Mouse (Mus musculus) gastrocnemius, adult 18-20 months (tissue): Measurements from ENCODE around the gene Igsf21. TPM values are rescaled to one million over a fixed set of nuclear protein-coding genes. Genes with fewer than 3 reads are reported as not detected.

ENCODE experiments used
- DNase-seq: peaks from one replicate; pipeline ENCODE4 v3.0.0; 2021; ENCODE audit warnings: low spot score
- total RNA-seq, 2 experiments: library from RNA; stranded (reverse); gene quantifications; 2 replicates each; pipeline ENCODE4 v1.2.3; 2021

Igsf21 gene
- total RNA-seq, 2 experiments from 2014 or later: not detected

DNA sequence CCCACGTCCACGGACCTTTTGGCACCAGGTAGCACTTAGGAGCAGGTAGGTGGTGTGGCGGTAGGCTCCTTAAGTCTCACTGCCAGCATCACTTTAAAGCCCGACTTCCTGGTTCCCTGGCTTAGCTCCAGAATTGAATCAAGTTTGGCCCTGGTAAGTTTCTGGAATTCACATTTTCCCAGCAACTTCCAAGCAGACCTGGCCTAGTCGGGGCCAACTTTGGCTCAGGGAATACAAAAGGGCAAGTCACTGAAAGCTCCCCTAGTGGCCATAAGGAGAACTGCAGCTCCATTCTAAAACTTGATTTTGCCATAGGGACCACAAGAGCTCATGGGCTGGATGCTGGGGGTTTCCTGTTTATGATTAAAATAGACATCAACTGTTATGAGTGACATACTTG lies 145.5 kb downstream of the Igsf21 start:
- peak; percentile 10 for DNase-seq

- no peak for DNase-seq
These were observed 146.4 kb downstream of the Igsf21 start for GRCm38 (mm10) chr4:140100141-140100540.

DNA sequence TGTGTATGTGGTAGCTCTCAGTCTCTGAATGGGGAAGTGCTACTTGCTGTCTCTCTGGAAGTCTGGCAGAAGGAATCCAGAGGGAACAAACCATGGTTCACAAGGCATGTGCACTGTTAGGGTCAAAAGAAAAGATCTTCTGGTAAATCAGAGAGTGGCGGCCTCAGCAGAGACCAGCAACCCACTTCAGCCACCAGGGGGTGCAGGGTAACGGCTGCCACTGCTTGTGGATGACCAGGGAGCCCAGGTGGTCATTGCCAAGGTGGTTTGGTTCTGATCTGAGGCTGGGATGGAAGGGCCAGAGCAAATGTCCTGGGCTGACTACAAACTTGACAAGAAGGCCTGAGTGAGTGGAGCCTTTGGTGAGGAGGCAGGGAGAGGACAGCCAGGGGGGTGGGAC lies 150.3 kb downstream of the Igsf21 start:
- DNase-seq: no peak

DNA sequence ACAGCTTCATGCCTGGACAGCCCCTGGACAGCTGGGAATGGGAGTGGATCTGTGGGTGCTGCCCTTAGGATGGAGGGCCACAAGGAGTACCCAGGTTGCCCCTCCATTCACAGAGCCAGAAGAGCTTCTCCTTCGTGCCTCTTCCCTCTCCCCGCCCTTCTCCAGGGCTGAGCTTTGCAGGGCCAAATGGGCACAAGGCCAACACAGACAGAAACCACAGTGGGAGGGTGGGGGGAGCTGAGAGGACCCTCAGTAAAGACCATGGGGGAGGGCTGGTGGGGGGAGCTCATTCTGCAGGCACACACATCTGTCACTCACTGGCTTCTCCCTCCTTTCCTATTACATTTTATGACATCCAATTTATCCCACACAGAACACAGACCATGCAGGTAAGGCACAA lies 151.7 kb downstream of the Igsf21 start:
- no peak for DNase-seq

DNA sequence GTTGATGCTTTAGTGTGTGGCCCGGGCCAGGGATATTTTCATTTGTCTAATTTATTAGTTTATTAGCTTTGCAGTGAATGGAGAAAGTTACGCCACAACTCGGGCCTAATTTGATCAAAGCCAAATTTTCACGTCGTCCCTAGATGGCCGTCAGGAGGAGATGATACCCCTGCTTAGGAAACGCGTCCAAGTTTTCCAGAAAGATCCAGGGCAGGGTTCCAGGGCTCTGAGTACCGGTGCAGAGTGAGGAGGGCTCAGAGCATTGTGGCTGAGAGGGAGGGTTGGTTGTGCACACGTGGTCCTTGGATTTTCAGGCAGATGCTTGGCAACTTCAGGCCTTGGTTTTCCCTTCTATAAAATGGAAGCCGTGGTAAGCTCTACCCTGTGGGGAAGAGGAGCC lies 154.2 kb downstream of the Igsf21 start:
- no peak for DNase-seq

DNA sequence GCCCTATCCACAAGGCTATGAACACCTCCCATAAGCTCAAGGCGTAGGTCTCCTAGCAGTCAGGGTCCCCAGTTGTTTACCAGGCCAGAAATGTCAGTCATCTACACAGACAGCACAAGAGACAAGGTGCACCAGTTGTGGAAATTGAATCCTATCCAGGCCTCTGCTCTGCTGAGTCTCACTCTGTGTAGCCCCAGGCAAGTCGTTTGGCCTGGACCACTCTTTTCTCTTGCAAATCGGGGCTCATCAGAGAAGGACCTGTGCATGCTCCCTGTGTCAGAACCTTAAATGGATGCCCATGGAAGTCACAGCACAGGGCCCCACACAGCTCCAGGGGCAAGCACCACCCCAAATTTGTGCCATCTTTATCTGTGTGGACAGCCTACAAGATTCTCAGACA lies 154.9 kb downstream of the Igsf21 start:
- DNase-seq: no peak

DNA sequence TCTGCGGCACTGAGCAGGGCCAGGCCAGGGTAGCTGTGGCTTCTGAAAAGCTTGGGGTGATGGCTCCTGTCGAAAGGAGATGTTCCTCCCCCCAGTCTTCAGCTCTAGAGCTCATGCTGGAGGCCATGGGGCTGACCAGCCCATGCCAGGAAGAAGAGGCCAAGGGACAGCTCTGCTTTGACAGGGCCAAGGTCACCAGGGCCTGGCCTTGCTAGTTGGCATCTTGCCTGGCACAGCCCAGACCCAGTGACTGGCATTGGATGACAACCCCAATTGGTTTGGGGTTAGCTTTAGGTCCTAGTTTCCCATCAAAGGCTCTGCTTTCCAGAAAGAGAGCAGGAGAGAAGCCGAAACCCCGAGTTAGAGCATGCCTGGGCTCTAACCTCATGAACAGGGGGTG lies 156.9 kb downstream of the Igsf21 start:
- no peak for DNase-seq

DNA sequence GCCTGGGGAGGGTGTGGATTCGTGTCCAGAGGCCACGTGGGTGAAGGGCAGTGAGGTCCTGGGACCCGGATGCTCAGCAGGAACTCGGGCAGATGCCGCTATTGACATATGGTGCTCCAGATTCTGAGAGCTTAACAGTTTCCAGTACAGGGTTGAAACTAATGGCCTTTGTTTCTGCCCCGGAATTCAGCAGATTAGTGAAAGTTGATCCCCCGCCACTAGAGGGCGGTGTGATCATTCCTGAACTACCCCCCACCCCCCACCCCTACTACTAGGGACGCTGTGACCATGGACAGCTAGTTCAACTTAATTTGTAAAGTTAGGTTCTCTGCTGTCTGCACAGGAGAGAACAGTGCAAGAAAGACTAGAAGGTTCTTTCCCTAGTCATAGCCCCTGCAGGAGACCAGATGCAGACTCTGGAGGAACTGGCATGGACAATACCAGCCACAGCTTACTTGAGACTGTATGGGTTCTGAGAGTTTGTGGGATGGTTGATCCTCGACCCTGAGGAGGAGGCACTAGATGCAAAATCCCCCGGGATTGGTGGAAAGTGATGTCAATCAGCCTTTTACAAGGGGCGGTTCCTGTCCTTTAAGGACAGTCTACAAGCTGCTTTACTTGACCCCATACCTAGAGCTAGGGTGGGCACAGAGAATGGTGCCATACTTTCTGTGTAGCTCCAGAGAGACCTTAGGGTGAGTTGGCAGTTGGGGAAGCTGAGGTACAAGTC lies 157.7 kb downstream of the Igsf21 start:
- no peak for DNase-seq

DNA sequence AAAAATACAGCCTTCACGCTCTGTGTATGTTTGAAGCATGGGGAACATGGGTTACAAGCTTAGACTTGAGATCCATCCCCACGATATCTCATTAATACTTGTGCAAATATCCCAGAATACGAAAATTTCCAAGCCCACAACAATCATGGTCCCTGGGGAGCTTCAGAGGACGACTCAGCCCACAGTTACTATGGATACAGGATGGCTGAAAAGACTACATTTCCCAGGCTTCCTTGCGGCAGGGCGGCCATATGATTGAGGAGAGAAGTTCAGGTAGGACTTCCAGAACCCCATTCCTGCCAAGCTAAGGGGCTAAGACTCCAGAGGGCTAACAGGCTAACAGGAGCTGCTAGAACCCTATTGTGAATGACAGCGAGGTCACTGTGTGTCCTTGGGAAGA lies 160.4 kb downstream of the Igsf21 start:
- DNase-seq: no peak

DNA sequence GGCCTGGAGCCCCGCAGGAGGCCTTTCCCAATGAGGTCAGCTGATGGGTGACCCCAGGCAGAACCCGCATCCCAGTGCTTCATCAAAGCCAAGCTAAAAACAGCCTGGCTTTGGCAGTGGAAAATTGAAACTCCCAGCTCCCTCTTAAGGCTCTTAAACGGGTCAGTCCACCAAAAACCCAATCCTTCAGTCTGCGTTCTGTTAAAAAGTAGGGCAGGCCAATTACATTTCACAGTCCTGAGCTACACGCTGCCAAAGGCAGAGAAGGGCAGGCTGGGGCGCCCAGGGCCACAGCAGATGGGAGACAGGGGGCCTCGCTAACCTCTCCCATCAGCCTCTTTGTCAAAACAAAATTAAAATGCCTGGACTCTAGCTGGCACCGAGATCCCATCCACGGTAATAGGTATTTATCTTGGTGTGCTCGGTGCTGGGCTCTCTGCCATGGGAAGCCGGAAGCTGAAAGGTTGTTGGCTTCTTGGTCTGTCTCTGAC lies 162.0 kb downstream of the Igsf21 start:
- DNase-seq: peak; percentile 12

- no peak for DNase-seq
These were observed 162.5 kb downstream of the Igsf21 start for GRCm38 (mm10) chr4:140084064-140084463.

DNA sequence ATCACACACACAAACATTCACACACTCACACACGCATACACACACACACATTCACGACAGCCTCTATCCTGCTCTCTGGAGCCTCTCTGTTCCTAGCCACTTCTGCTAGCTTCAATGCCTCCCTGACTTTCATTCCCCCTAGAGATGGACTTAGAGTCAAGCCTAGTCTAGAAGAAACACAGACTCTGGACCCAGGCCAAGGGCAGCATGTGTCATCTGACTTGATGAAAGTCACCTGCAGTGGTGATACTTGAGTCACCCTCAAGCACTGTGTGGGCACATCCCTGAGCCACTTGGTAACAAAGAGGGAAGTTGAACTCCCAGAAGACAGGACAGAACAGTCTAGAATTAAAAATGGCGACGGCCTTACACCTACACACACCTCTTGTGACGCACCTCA lies 168.2 kb downstream of the Igsf21 start:
- no peak for DNase-seq

DNA sequence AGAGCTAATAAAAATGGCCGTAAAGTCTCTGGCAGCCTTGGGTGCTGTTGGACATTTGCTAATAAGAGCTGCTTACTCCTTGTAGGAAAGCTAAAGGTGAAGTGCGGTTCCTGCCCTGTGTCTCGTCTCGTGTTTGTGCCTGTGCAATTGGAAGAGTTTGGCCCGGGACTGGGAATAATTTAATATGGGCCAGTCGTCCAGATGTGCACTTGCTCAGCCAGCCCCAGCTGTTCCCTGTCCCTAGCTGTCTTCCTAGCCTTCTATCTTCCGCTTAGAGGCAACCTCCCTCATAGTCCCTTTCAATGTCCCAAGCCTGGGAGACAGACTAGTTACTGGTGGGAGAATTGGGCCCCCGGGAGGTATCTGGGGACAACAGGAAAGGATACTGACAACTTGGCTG lies 169.0 kb downstream of the Igsf21 start:
- no peak for DNase-seq

- no peak for DNase-seq
These were observed 169.6 kb downstream of the Igsf21 start for GRCm38 (mm10) chr4:140076852-140077563.

DNA sequence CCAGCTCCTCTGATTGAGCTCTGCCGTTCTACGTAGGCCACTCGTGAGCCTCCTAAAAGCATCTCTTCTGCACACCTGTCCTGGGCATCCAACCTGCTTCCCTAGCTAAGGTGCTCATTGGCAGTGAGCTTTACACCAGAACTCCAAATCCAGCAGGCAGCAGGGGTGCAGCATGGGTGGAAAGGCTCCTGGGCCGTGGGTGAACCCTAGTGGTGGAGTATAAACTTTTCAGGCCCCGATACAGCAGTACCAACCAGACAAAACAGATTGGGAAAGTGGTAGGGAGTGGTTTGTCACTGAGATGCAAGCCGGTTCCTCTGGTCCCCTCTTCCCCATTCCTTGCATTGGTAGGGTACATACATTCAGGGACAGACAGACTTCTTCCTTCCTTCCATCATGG lies 170.2 kb downstream of the Igsf21 start:
- DNase-seq: no peak

- DNase-seq: no peak
These were observed 175.5 kb downstream of the Igsf21 start for GRCm38 (mm10) chr4:140071047-140071446.

DNA sequence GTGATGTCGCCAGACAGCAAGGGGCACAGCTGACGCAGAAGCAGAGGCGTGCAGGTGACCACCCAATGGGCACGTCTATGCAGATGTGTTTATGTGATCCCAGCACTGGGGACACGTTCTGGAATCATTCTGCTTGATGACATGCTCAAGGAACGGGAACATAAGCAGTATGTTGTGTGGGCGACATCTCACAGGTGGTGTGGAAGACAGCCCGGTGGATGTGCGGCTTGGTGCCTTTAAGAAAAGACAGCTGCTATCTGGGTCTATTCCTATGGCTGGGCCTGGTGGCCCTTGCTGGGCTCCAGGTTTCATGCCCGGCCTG lies 176.3 kb downstream of the Igsf21 start:
- no peak for DNase-seq

- DNase-seq: no peak
These were observed 176.8 kb downstream of the Igsf21 start for GRCm38 (mm10) chr4:140069563-140070330.

- DNase-seq: no peak
These were observed 178.1 kb downstream of the Igsf21 start for GRCm38 (mm10) chr4:140068468-140068867.

DNA sequence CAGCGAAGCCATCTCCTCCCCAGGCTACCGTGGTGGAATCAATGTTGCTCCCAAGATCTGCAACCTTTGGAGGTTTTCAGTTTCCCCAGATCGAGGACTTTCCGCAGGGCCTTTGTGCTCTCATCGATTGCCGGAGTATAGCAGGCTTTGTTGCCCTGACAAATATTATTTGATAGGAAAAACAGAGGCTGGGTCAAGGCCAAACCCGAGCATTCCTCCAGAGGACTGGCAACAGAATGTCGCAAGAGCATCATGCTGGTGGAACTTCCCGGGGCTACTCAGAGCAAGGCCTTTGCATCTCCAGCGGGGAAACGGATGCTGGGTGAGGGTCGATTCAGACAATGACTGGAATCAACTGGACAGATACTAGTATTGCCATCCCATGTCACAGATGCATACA lies 180.6 kb downstream of the Igsf21 start:
- DNase-seq: peak; percentile 9

GRCm38 (mm10) chr4:140063153-140063671 lies 183.4 kb downstream of the Igsf21 start:
- no peak for DNase-seq

- DNase-seq: no peak
These were observed 186.3 kb downstream of the Igsf21 start for GRCm38 (mm10) chr4:140060251-140060650.
